ENCODE assay signal across 23 mouse cellular contexts in the genomic region with DNA sequence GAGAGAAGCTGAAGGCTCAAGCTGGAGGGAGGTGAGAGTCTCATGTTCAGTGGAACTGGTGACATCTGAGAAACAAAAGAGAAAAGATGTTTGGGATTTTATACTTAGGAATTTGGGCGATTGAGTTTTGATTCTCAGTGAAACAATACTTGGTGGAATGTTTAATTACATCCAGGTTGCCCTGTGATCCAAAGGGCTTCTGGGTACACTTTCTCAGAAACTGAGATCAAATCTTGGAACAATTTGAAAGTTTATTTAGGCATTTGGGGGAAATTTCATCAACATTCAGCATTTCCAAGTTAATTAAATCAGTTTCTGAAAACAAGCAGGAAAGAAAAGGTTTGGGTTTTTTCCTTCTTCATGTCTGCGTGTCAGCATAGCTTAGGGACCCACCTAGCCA.
DNase-seq lines count a peak whose midpoint lies in the region; ATAC-seq and TF ChIP-seq lines count a peak whose summit lies in the region.
"Had no signal": no experiment of that assay in that cellular context is flagged by ENCODE, and none has a peak within 500 bp of the region (broad histone marks: within the 10 kb centered on the region; RNA-seq: fewer than 3 reads in every experiment).

No protein-coding gene starts in this region.

- TF ChIP-seq POLR2A in liver, adult 2 months (IDR thresholded peaks at IDR 0.05; ENCODE audit: extremely low read depth, insufficient read depth, low read length), result no peak

- H3K4me2 ChIP-seq in embryonic facial prominence, embryonic 11.5 days (ENCODE audit: low read depth, low read length), result no peak overlapping the region
- no peak overlapping the region for H3K4me2 ChIP-seq in liver, embryonic 12.5 days
- H3K4me2 ChIP-seq: embryonic facial prominence, embryonic 13.5 days; embryonic facial prominence, embryonic 15.5 days; forebrain, embryonic 12.5 days had no signal

- TF ChIP-seq CTCF in liver, adult 2 months (IDR thresholded peaks at IDR 0.05; ENCODE audit: low read depth, low read length), result no peak

- no peaks in the 10 kb centered on the region for H3K79me2 ChIP-seq in liver, adult 2 months (ENCODE audit: control insufficient read depth, insufficient read depth, low read length)

- peak; percentile 21 for DNase-seq in embryonic facial prominence, embryonic 11.5 days (ENCODE audit: low spot score)
- no peak for DNase-seq in embryonic facial prominence, embryonic 10.5 days (ENCODE audit: low spot score)
- DNase-seq in liver, adult 2 months (ENCODE audit: extremely low read depth, low read depth, low spot score), result peak; percentile 52
- DNase-seq in layer of hippocampus, adult 8-10 months (ENCODE audit: low spot score in 2 of 2), result no peak
- DNase-seq: adrenal gland, adult 2 months; adrenal gland, postnatal 10 days; adrenal gland, postnatal 25 days; B cell, adult 2 months; cerebellum, adult 11 months; cerebellum, adult 18-20 months; cerebellum, adult 8-10 months; cerebellum, adult 9-11 months; cerebellum, postnatal 14 days; cerebellum, postnatal 36 days; embryo, embryonic 11 days had no signal

- no peak overlapping the region for H3K9ac ChIP-seq in embryonic facial prominence, embryonic 11.5 days (replicated peaks; ENCODE audit: low read length)
- H3K9ac ChIP-seq in liver, adult 2 months (ENCODE audit: low read depth, low read length), result no peak overlapping the region
- no peak overlapping the region for H3K9ac ChIP-seq in liver, embryonic 12.5 days
- H3K9ac ChIP-seq: embryonic facial prominence, embryonic 13.5 days; embryonic facial prominence, embryonic 15.5 days; forebrain, embryonic 12.5 days had no signal

- H3K9me3 ChIP-seq in embryonic facial prominence, embryonic 11.5 days (replicated peaks; ENCODE audit: control insufficient read depth, low read length), result no peaks in the 10 kb centered on the region
- H3K9me3 ChIP-seq in embryonic facial prominence, embryonic 10.5 days, result no peaks in the 10 kb centered on the region
- H3K9me3 ChIP-seq in liver, embryonic 12.5 days (replicated peaks), result no peaks in the 10 kb centered on the region
- H3K9me3 ChIP-seq: embryonic facial prominence, embryonic 13.5 days; embryonic facial prominence, embryonic 15.5 days; forebrain, embryonic 10.5 days; forebrain, embryonic 12.5 days had no signal

- no peaks in the 10 kb centered on the region for H3K27me3 ChIP-seq in embryonic facial prominence, embryonic 11.5 days (ENCODE audit: control insufficient read depth, insufficient read depth, low read length)
- H3K27me3 ChIP-seq in embryonic facial prominence, embryonic 10.5 days (replicated peaks; ENCODE audit: low read depth, poor library complexity, severe bottlenecking), result 0 out of 2 replicates have a peak, but pooled peaks cover 8% of the 10 kb centered on the region
- no peaks in the 10 kb centered on the region for H3K27me3 ChIP-seq in liver, adult 2 months (ENCODE audit: control insufficient read depth, insufficient read depth, low read length)
- no peaks in the 10 kb centered on the region for H3K27me3 ChIP-seq in liver, embryonic 12.5 days (replicated peaks)
- H3K27me3 ChIP-seq: embryonic facial prominence, embryonic 13.5 days; embryonic facial prominence, embryonic 15.5 days; forebrain, embryonic 12.5 days had no signal

- H3K4me3 ChIP-seq in embryonic facial prominence, embryonic 11.5 days (ENCODE audit: low read depth, low read length), result no peak overlapping the region
- H3K4me3 ChIP-seq in embryonic facial prominence, embryonic 10.5 days, result no peak overlapping the region
- no peak overlapping the region for H3K4me3 ChIP-seq in liver, adult 2 months (ENCODE audit: insufficient read depth, low read depth, low read length)
- H3K4me3 ChIP-seq in liver, embryonic 12.5 days, result no peak overlapping the region
- H3K4me3 ChIP-seq: embryonic facial prominence, embryonic 13.5 days; embryonic facial prominence, embryonic 15.5 days; erythroblast, embryonic 14.5 days; forebrain, embryonic 10.5 days; forebrain, embryonic 12.5 days had no signal

- ATAC-seq in embryonic facial prominence, embryonic 11.5 days (replicated peaks; ENCODE audit: insufficient number of reproducible peaks, low FRiP score, low TSS enrichment, low read depth), result no peak
- ATAC-seq in liver, embryonic 12.5 days, result no peak
- ATAC-seq: forebrain, embryonic 14.5 days; forebrain, embryonic 16.5 days had no signal

- H3K36me3 ChIP-seq in embryonic facial prominence, embryonic 11.5 days (replicated peaks; ENCODE audit: control insufficient read depth, insufficient read depth, low read depth, low read length), result no peaks in the 10 kb centered on the region
- H3K36me3 ChIP-seq in embryonic facial prominence, embryonic 10.5 days (replicated peaks), result no peaks in the 10 kb centered on the region
- H3K36me3 ChIP-seq in liver, adult 2 months (ENCODE audit: control insufficient read depth, insufficient read depth, low read length), result no peaks in the 10 kb centered on the region
- no peaks in the 10 kb centered on the region for H3K36me3 ChIP-seq in liver, embryonic 12.5 days
- H3K36me3 ChIP-seq: embryonic facial prominence, embryonic 13.5 days; embryonic facial prominence, embryonic 15.5 days; forebrain, embryonic 10.5 days; forebrain, embryonic 12.5 days had no signal

- WGBS in embryonic facial prominence, embryonic 11.5 days, result 40% methylated on average over 2 of the region's 2 CpGs
- 63% methylated on average over 2 of the region's 2 CpGs for WGBS in embryonic facial prominence, embryonic 10.5 days
- WGBS in liver, adult 2 months, result 15% methylated on average over 2 of the region's 2 CpGs
- WGBS in liver, embryonic 12.5 days (ENCODE audit: insufficient replicate concordance), result 64% methylated on average over 2 of the region's 2 CpGs

- H3K4me1 ChIP-seq in embryonic facial prominence, embryonic 11.5 days (ENCODE audit: control insufficient read depth, insufficient read depth, low read length), result no peaks in the 10 kb centered on the region
- H3K4me1 ChIP-seq in embryonic facial prominence, embryonic 10.5 days, result peaks cover 19% of the 10 kb centered on the region
- H3K4me1 ChIP-seq in liver, adult 2 months (ENCODE audit: control insufficient read depth, insufficient read depth, low read length), result peaks cover 5% of the 10 kb centered on the region
- peaks cover 9% of the 10 kb centered on the region; the same call in 1 of the 2 replicates for H3K4me1 ChIP-seq in liver, embryonic 12.5 days

- no peak overlapping the region for H3K27ac ChIP-seq in embryonic facial prominence, embryonic 11.5 days (replicated peaks; ENCODE audit: low read depth, low read length)
- H3K27ac ChIP-seq in embryonic facial prominence, embryonic 10.5 days (replicated peaks), result no peak overlapping the region
- H3K27ac ChIP-seq in liver, adult 2 months (replicated peaks; ENCODE audit: insufficient read depth, low read depth, low read length), result peak overlapping the region; percentile 70
- no peak overlapping the region for H3K27ac ChIP-seq in liver, embryonic 12.5 days
- H3K27ac ChIP-seq: embryonic facial prominence, embryonic 13.5 days; embryonic facial prominence, embryonic 15.5 days; forebrain, embryonic 10.5 days; forebrain, embryonic 12.5 days had no signal

Comparison
In these comparisons a context has a peak if more than half of its experiments do, and no peak if none do; other contexts are left out.
1. DNase-seq: peak in embryonic facial prominence, embryonic 11.5 days (single experiment) and liver, adult 2 months (single experiment); none in embryonic facial prominence, embryonic 10.5 days (single experiment) and layer of hippocampus, adult 8-10 months (0 of 2).